Mouse (Mus musculus): ENCODE measurements at regions not wholly inside any gene's neighbourhood (a gene's known extent, or its start where the extent isn't known, plus 50 kb on each side); places are given as distances from the start of the nearest gene placed in this dataset.
"Not testable (repeated sequence)": the region's sequence is repeated elsewhere in the genome, so short reads cannot be mapped to it uniquely, and the experiment has no call there.

- no peak for DNase-seq (ENCODE audit: low read depth, low spot score)
Observed at GRCm38 (mm10) chr8:57383746-57384320, 63.0 kb downstream of the Hand2 start.

- no peak for DNase-seq (ENCODE audit: low read depth, low spot score)
Observed at GRCm38 (mm10) chr8:57387627-57388026, 66.8 kb downstream of the Hand2 start.

- DNase-seq (ENCODE audit: low read depth, low spot score) = no peak
Observed at GRCm38 (mm10) chr8:57388579-57388978, 67.1 kb upstream of the Scrg1 start.

- no peak for DNase-seq (ENCODE audit: low read depth, low spot score)
Observed at GRCm38 (mm10) chr8:57397999-57398635, 57.6 kb upstream of the Scrg1 start.

GRCm38 (mm10) chr8:57400171-57400570 is 55.6 kb upstream of the Scrg1 start:
- not testable (repeated sequence) for DNase-seq (ENCODE audit: low read depth, low spot score)

GRCm38 (mm10) chr8:57400776-57401631 is 54.7 kb upstream of the Scrg1 start:
- no peak for DNase-seq (ENCODE audit: low read depth, low spot score)

GRCm38 (mm10) chr8:57401661-57402060 is 54.1 kb upstream of the Scrg1 start:
- DNase-seq (ENCODE audit: low read depth, low spot score) = no peak

GRCm38 (mm10) chr8:57402200-57402599 is 53.5 kb upstream of the Scrg1 start:
- no peak for DNase-seq (ENCODE audit: low read depth, low spot score)

GRCm38 (mm10) chr8:57403640-57404180 is 52.0 kb upstream of the Scrg1 start:
- DNase-seq (ENCODE audit: low read depth, low spot score) = peak; percentile 21

- DNase-seq (ENCODE audit: low read depth, low spot score) = no peak
Observed at GRCm38 (mm10) chr8:57405277-57405817, 50.4 kb upstream of the Scrg1 start.
